Mouse (Mus musculus) thymus, adult 2 months (tissue): ENCODE measurements around the gene Thrb.

Experiments used
- CTCF ChIP-seq: fragments of 200-500 bp; IDR thresholded peaks from 2 replicates; pipeline ENCODE4 v1.5.1; 2012; ENCODE audit warnings: mild to moderate bottlenecking, control low read depth, low read length, moderate library complexity, borderline replicate concordance; ENCODE audit not compliant: control insufficient read depth, poor library complexity, insufficient read depth; ENCODE audit errors: extremely low read depth
- POLR2A ChIP-seq: fragments of 200-500 bp; IDR thresholded peaks from 2 replicates; pipeline ENCODE4 v1.6.1; 2012; ENCODE audit warnings: mild to moderate bottlenecking, low read length, control low read depth, moderate library complexity; ENCODE audit not compliant: control insufficient read depth, poor library complexity, insufficient read depth; ENCODE audit errors: extremely low read depth

DNA sequence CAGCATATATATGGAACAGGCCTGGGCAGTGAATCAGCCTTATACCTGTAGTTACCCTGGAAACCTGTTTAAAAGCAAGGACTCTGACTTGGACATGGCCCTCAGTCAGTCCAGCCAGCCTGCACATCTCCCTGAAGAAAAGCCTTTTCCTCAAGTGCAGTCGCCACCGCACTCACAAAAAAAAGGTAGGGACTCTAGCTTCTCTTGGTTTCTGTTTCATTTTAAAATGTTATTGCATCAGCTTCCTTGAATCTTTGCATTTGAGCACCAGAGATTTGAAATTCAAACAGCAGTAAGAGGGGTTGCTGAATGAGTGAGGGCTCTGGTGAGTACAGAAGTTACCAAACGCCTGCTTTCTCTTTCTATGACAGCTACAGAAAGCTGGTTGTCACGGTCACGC, 322.0 kb downstream of the Thrb start:
- TF ChIP-seq CTCF (no peak), POLR2A (no peak)
